Mouse (Mus musculus) CH12.LX (cell line): ENCODE results near the gene Med7. TPM values are rescaled to one million over a fixed set of nuclear protein-coding genes. Genes with fewer than 3 reads are reported as not detected.

Experiments used
- DNase-seq: peaks from one replicate; pipeline ENCODE4 v3.0.0-alpha.2; 2013; ENCODE audit errors: extremely low read depth
- H3K27ac ChIP-seq: 2 replicates; pipeline ENCODE4 v1.5.1; 2012; ENCODE audit warnings: low read depth, mild to moderate bottlenecking, control low read depth, moderate library complexity; ENCODE audit not compliant: insufficient read depth
- H3K27me3 ChIP-seq: replicated peaks from 2 replicates; pipeline ENCODE3; 2012; ENCODE audit warnings: inconsistent platforms
- H3K36me3 ChIP-seq, 2 experiments: replicated peaks in 1 of 2; 2 replicates each; pipeline versions ENCODE3 to v1.6.1; 2012; ENCODE audit warnings: inconsistent platforms in 1 of 2, low read length in 1 of 2, mild to moderate bottlenecking in 1 of 2, mixed read lengths in 1 of 2, moderate library complexity in 1 of 2; ENCODE audit not compliant: control insufficient read depth in 1 of 2, insufficient read depth in 1 of 2
- H3K4me1 ChIP-seq, 2 experiments: 2 replicates each; pipeline ENCODE4 v1.6.1; 2012; ENCODE audit warnings: inconsistent platforms in 1 of 2, moderate library complexity in 1 of 2; ENCODE audit not compliant: insufficient read depth in 2 of 2, control insufficient read depth in 1 of 2
- H3K4me2 ChIP-seq: 2 replicates; pipeline ENCODE4 v1.6.1; 2012; ENCODE audit warnings: low read depth, mild to moderate bottlenecking, control low read depth; ENCODE audit not compliant: poor library complexity, insufficient read depth, severe bottlenecking
- H3K4me3 ChIP-seq, 3 experiments: fragments of 150-350 bp in 1 of 3; sonication (generic) in 1 of 3; replicated peaks in 1 of 3; 2 replicates each; pipeline versions ENCODE3 to v1.5.1; 2011 to 2012; ENCODE audit warnings: low read depth in 2 of 3, low read length in 2 of 3, mild to moderate bottlenecking in 2 of 3, moderate library complexity in 2 of 3, control low read depth in 1 of 3, improper control_type of control experiment in 1 of 3, inconsistent platforms in 1 of 3, mixed read lengths in 1 of 3; ENCODE audit not compliant: poor library complexity in 1 of 3
- H3K79me2 ChIP-seq: replicated peaks from 2 replicates; pipeline ENCODE4 v1.6.1; 2012; ENCODE audit warnings: mild to moderate bottlenecking, moderate library complexity; ENCODE audit not compliant: control insufficient read depth, poor library complexity, insufficient read depth, severe bottlenecking; ENCODE audit errors: extremely low read depth
- H3K9ac ChIP-seq: 2 replicates; pipeline ENCODE4 v1.6.1; 2012; ENCODE audit warnings: low read depth, mild to moderate bottlenecking, control low read depth, moderate library complexity; ENCODE audit not compliant: insufficient read depth
- H3K9me3 ChIP-seq: replicated peaks from 2 replicates; pipeline ENCODE3; 2012; ENCODE audit warnings: low read length, inconsistent platforms, mixed read lengths
- CHD1 ChIP-seq: IDR thresholded peaks from 2 replicates; pipeline ENCODE4 v1.6.1; 2012; ENCODE audit warnings: low read depth, low read length, improper control_type of control experiment, inconsistent platforms
- CHD2 ChIP-seq: IDR thresholded peaks from 2 replicates; pipeline ENCODE4 v1.6.1; 2011; ENCODE audit warnings: low read length, improper control_type of control experiment
- GABPA ChIP-seq: IDR thresholded peaks from 2 replicates; pipeline ENCODE4 v1.6.1; 2012; ENCODE audit warnings: low read depth, low read length, improper control_type of control experiment, inconsistent platforms; ENCODE audit not compliant: insufficient replicate concordance
- ZKSCAN1 ChIP-seq: IDR thresholded peaks from 2 replicates; pipeline ENCODE4 v1.6.1; 2012; ENCODE audit warnings: low read depth, inconsistent platforms, low read length, improper control_type of control experiment, borderline replicate concordance
- dilution Hi-C: fragments of 300-500 bp; cut with MboI; formaldehyde crosslinking; loops from 2 replicates; pipeline ENCODE4 v1.14.3; 2020; ENCODE audit warnings: low sequenced_read_pairs; ENCODE audit not compliant: extremely low pct_unique_long_range_greater_than_20kb, extremely low pct_ligation_motif_present
- in situ Hi-C: fragments of 300-500 bp; cut with MboI; formaldehyde crosslinking; loops from 3 replicates; pipeline ENCODE4 v1.14.3; 2019; ENCODE audit warnings: low sequenced_read_pairs, low pct_ligation_motif_present, low pct_unique_long_range_greater_than_20kb, mixed read lengths
- polyA plus RNA-seq: library from polyadenylated mRNA; unstranded; fragments of >175 nt; gene quantifications from 2 replicates; pipeline ENCODE4 v1.2.1, GENCODE M21; 2012; ENCODE audit warnings: low read depth; ENCODE audit not compliant: insufficient read length
- total RNA-seq, 2 experiments: library from RNA; depleted of rRNA; stranded (reverse); fragments of 300-350 nt in 1 of 2; fragments of >200 nt in 1 of 2; gene quantifications; 2 replicates each; pipeline ENCODE4 v1.2.3; 2012 to 2014

Med7 gene
- total and polyA plus RNA-seq, 3 experiments = 32.7 to 104 (median 59.9) TPM

GRCm38 (mm10) chr11:46488650-46489049 is 51.9 kb downstream of the Med7 start:
- no peak overlapping the region for H3K9ac ChIP-seq
- no peak for DNase-seq
- H3K4me1 ChIP-seq = no peaks in the 10 kb centered on the region
- no peak overlapping the region for H3K4me3 ChIP-seq
- H3K4me2 ChIP-seq = no peak overlapping the region
- dilution Hi-C loops = no loop called here
- no peak for TF ChIP-seq GABPA
- TF ChIP-seq CHD1 = no peak
- no peak for TF ChIP-seq ZKSCAN1
- TF ChIP-seq CHD2 = no peak
- TF ChIP-seq, all 38 proteins: peak for 0
- Histone ChIP-seq H3K36me3 (no peaks in the 10 kb centered on the region), H3K27me3 (no peaks in the 10 kb centered on the region), H3K27ac (no peak overlapping the region), H3K9me3 (peaks cover 4% of the 10 kb centered on the region), H3K79me2 (no peaks in the 10 kb centered on the region)
- in situ Hi-C loops = no loop called here

Other genes with a start within 250 kb of the Med7 start
- 3.8 and 3.9 TPM in 2 replicates for gene Fndc9, start 201.4 kb upstream of the Med7 start, total RNA-seq (2012; rRNA removed)
- gene Fndc9, start 201.4 kb upstream of the Med7 start, total RNA-seq (2014; rRNA removed) = not detected in 2 replicates
- gene Fndc9, start 201.4 kb upstream of the Med7 start, polyA plus RNA-seq = 12.1 and 12.5 TPM in 2 replicates
- gene Cyfip2, start 124.1 kb upstream of the Med7 start, total RNA-seq (2012; rRNA removed) = 77.6 and 97.6 TPM in 2 replicates
- gene Cyfip2, start 124.1 kb upstream of the Med7 start, total RNA-seq (2014; rRNA removed) = 36.1 and 40.7 TPM in 2 replicates
- gene Cyfip2, start 124.1 kb upstream of the Med7 start, polyA plus RNA-seq = 161 and 194 TPM in 2 replicates
- gene Itk, start 47.4 kb upstream of the Med7 start, total RNA-seq (2012; rRNA removed) = 0.29 and 0.64 TPM in 2 replicates
- 0.11 and 0.14 TPM in 2 replicates for gene Itk, start 47.4 kb upstream of the Med7 start, total RNA-seq (2014; rRNA removed)
- 0.14 and 0.17 TPM in 2 replicates for gene Itk, start 47.4 kb upstream of the Med7 start, polyA plus RNA-seq
- gene Fam71b, start 40.4 kb upstream of the Med7 start, total RNA-seq (2012; rRNA removed) = 2.6 and 2.7 TPM in 2 replicates
- 0.46 TPM in 1 of 2 replicates, not detected in the other for gene Fam71b, start 40.4 kb upstream of the Med7 start, total RNA-seq (2014; rRNA removed)
- 2.4 and 2.6 TPM in 2 replicates for gene Fam71b, start 40.4 kb upstream of the Med7 start, polyA plus RNA-seq
- gene Havcr2, start 18.0 kb downstream of the Med7 start, total RNA-seq (2012; rRNA removed) = 0.08 TPM in 1 of 2 replicates, not detected in the other
- gene Havcr2, start 18.0 kb downstream of the Med7 start, total RNA-seq (2014; rRNA removed) = 0.20 and 0.27 TPM in 2 replicates
- 0.44 and 0.60 TPM in 2 replicates for gene Havcr2, start 18.0 kb downstream of the Med7 start, polyA plus RNA-seq
- gene Gm12169, start 87.3 kb downstream of the Med7 start, total RNA-seq (2012; rRNA removed) = not detected in 2 replicates
- gene Gm12169, start 87.3 kb downstream of the Med7 start, total RNA-seq (2014; rRNA removed) = not detected in 2 replicates
- gene Gm12169, start 87.3 kb downstream of the Med7 start, polyA plus RNA-seq = not detected in 2 replicates
- gene BC053393, start 134.6 kb downstream of the Med7 start, total RNA-seq (2012; rRNA removed) = not detected in 2 replicates
- not detected in 2 replicates for gene BC053393, start 134.6 kb downstream of the Med7 start, total RNA-seq (2014; rRNA removed)
- gene BC053393, start 134.6 kb downstream of the Med7 start, polyA plus RNA-seq = not detected in 2 replicates
- gene Dppa1, start 192.3 kb downstream of the Med7 start, total RNA-seq (2012; rRNA removed) = not detected in 2 replicates
- not detected in 2 replicates for gene Dppa1, start 192.3 kb downstream of the Med7 start, total RNA-seq (2014; rRNA removed)
- gene Dppa1, start 192.3 kb downstream of the Med7 start, polyA plus RNA-seq = not detected in 2 replicates